Mouse (Mus musculus) frontal cortex, postnatal 14 days (tissue): ENCODE data around the gene Cacna2d4.
"Not testable (repeated sequence)": the region's sequence is repeated elsewhere in the genome, so short reads cannot be mapped to it uniquely, and the experiment has no call there.

Source experiments
- DNase-seq, 2 experiments: peaks; one replicate each; pipeline ENCODE4 v3.0.0; 2022; ENCODE audit warnings: low spot score in 2 of 2

Gene Cacna2d4

GRCm38 (mm10) chr6:119341409-119341808 is 105.1 kb downstream of the Cacna2d4 start:
- no peak for DNase-seq

- no peak for DNase-seq
Observed at GRCm38 (mm10) chr6:119346257-119346656, 109.9 kb downstream of the Cacna2d4 start.

- DNase-seq: no peak
Observed at GRCm38 (mm10) chr6:119347813-119348212, 111.5 kb downstream of the Cacna2d4 start.

GRCm38 (mm10) chr6:119348234-119348633 is 111.9 kb downstream of the Cacna2d4 start:
- peak; percentile 63 to 88 for DNase-seq

GRCm38 (mm10) chr6:119350703-119351198 is 114.4 kb downstream of the Cacna2d4 start:
- no peak for DNase-seq

- DNase-seq: no peak
Observed at GRCm38 (mm10) chr6:119351656-119352055, 115.3 kb downstream of the Cacna2d4 start.

GRCm38 (mm10) chr6:119352501-119352900 is 116.2 kb downstream of the Cacna2d4 start:
- no peak for DNase-seq

GRCm38 (mm10) chr6:119358020-119358571 is 121.8 kb downstream of the Cacna2d4 start:
- DNase-seq: no peak

- DNase-seq: not testable (repeated sequence)
Observed at GRCm38 (mm10) chr6:119360250-119360649, 123.9 kb downstream of the Cacna2d4 start.

- no peak for DNase-seq
Observed at GRCm38 (mm10) chr6:119360925-119361702, 124.8 kb downstream of the Cacna2d4 start.

GRCm38 (mm10) chr6:119363593-119363992 is 127.3 kb downstream of the Cacna2d4 start:
- DNase-seq: no peak

GRCm38 (mm10) chr6:119366800-119367199 is 130.5 kb downstream of the Cacna2d4 start:
- not testable (repeated sequence) for DNase-seq

- DNase-seq: no peak
Observed at GRCm38 (mm10) chr6:119367382-119367781, 131.1 kb downstream of the Cacna2d4 start.

- DNase-seq: no peak
Observed at GRCm38 (mm10) chr6:119371624-119372023, 135.3 kb downstream of the Cacna2d4 start.

GRCm38 (mm10) chr6:119372237-119372636 is 135.9 kb downstream of the Cacna2d4 start:
- DNase-seq: no peak

- no peak for DNase-seq
Observed at GRCm38 (mm10) chr6:119373000-119373705, 136.8 kb downstream of the Cacna2d4 start.

- no peak for DNase-seq
Observed at GRCm38 (mm10) chr6:119375035-119375434, 138.7 kb downstream of the Cacna2d4 start.

GRCm38 (mm10) chr6:119377613-119378012 is 141.3 kb downstream of the Cacna2d4 start:
- no peak for DNase-seq

GRCm38 (mm10) chr6:119378631-119379030 is 142.3 kb downstream of the Cacna2d4 start:
- DNase-seq: no peak

GRCm38 (mm10) chr6:119385668-119386067 is 149.3 kb downstream of the Cacna2d4 start:
- DNase-seq: no peak

GRCm38 (mm10) chr6:119386421-119386820 is 150.1 kb downstream of the Cacna2d4 start:
- DNase-seq: no peak

GRCm38 (mm10) chr6:119386821-119387220 is 150.5 kb downstream of the Cacna2d4 start:
- DNase-seq: no peak
